Mouse (Mus musculus) limb, embryonic 14.5 days (tissue): Measurements from ENCODE around the gene Plekha7. TPM values are rescaled to one million over a fixed set of nuclear protein-coding genes. Genes with fewer than 3 reads are reported as not detected.

Experiments used
- ATAC-seq: fragments of 200-750 bp; cut with Nextera tagmentation; 2 replicates; pipeline ENCODE4 v1.8.0; 2017; ENCODE audit warnings: low read depth, moderate number of reproducible peaks, moderate TSS enrichment; ENCODE audit not compliant: low FRiP score
- DNase-seq: peaks from one replicate; pipeline ENCODE4 v3.0.0-alpha.2; 2015; ENCODE audit warnings: low spot score
- H3K27ac ChIP-seq: fragments of 300-500 bp; sonication (generic); replicated peaks from 2 replicates; pipeline ENCODE4 v1.5.1; 2014; ENCODE audit warnings: low read depth, mild to moderate bottlenecking, low read length, moderate library complexity, mixed read lengths
- H3K27me3 ChIP-seq: fragments of 300-500 bp; sonication (generic); 2 replicates; pipeline ENCODE4 v1.6.1; 2014; ENCODE audit warnings: low read length, mixed read lengths; ENCODE audit not compliant: control insufficient read depth, insufficient read depth
- H3K36me3 ChIP-seq: fragments of 300-500 bp; sonication (generic); 2 replicates; pipeline ENCODE4 v1.6.1; 2014; ENCODE audit warnings: mild to moderate bottlenecking, low read length, moderate library complexity, mixed read lengths; ENCODE audit not compliant: control insufficient read depth, insufficient read depth
- H3K4me1 ChIP-seq: fragments of 300-500 bp; sonication (generic); 2 replicates; pipeline ENCODE4 v1.6.1; 2014; ENCODE audit warnings: antibody characterized with exemption, low read length, mixed read lengths; ENCODE audit not compliant: control insufficient read depth, insufficient read depth
- H3K4me2 ChIP-seq: fragments of 300-500 bp; sonication (generic); replicated peaks from 2 replicates; pipeline ENCODE4 v1.6.1; 2014; ENCODE audit warnings: low read depth, mild to moderate bottlenecking, low read length, moderate library complexity; ENCODE audit not compliant: severe bottlenecking
- H3K4me3 ChIP-seq: fragments of 300-500 bp; sonication (generic); replicated peaks from 2 replicates; pipeline ENCODE4 v1.5.1; 2014; ENCODE audit warnings: low read length
- H3K9ac ChIP-seq: fragments of 300-500 bp; sonication (generic); 2 replicates; pipeline ENCODE4 v1.6.1; 2014; ENCODE audit warnings: mild to moderate bottlenecking, low read depth, low read length, moderate library complexity; ENCODE audit not compliant: severe bottlenecking
- H3K9me3 ChIP-seq: fragments of 300-500 bp; sonication (generic); 2 replicates; pipeline ENCODE4 v1.6.1; 2016; ENCODE audit warnings: low read length; ENCODE audit not compliant: control insufficient read depth
- POLR2A ChIP-seq: fragments of 200-500 bp; IDR thresholded peaks from 2 replicates; pipeline ENCODE4 v1.8.0; 2012; ENCODE audit warnings: inconsistent platforms, mild to moderate bottlenecking, moderate library complexity, borderline replicate concordance; ENCODE audit not compliant: insufficient read depth, insufficient read length; ENCODE audit errors: extremely low read depth
- WGBS: fragments of 180-500 bp; shearing (Covaris S2); extraction: QIAGEN DNeasy Blood & Tissue Kit; methylation state at CpG from one replicate; pipeline ENCODE4 v1.1.7; 2014; 5-methylcytosine and 5-hydroxymethylcytosine counted together
- polyA plus RNA-seq, 2 experiments: library from polyadenylated mRNA; depleted of rRNA in 1 of 2; stranded (reverse) in 1 of 2; unstranded in 1 of 2; fragments of >200 nt; fragmentation: Nextera tagmentation in 1 of 2; extraction: Ambion mirVana in 1 of 2; gene quantifications; 2 replicates each; pipeline versions ENCODE4 v1.2.1 to v1.2.3; 2012 to 2014

The Plekha7 gene
- polyA plus RNA-seq, 2 experiments = 9.9 to 14.3 TPM

DNA sequence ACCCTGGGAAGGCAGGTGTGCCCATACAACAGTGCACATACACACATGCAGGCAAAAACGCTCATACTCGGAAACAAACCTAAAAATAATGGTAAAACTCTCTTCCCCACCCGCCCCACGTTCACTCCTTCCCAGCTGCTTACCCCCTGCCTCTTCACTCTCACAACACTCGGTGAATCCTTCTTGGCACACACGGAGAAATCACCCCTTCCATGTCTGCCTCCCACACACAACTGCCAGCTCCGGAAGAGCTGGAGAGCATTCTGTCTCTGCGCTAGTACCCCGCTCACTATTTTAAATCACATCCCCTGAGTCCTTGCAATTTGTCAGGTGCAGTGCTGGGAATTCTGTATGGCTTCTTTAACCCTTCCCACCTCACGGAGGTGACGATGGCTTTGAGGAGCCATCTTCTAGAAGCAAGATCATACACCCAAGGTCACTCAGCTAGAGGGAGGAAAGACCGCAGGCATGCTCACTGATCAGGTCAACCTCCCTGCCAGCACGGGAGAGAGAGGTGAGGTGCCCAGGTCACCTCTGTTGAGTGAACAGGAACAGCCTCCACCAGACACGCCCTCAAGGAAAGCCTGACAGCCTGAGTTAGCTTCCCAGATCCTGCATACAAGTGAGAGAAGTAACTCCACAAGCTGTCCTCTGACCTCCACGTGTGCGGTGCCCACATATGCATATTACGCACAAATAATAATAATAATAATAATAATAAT, 49.6 kb downstream of the Plekha7 start:
- no peaks in the 10 kb centered on the region for H3K27me3 ChIP-seq
- 80% methylated on average over 17 of the region's 17 CpGs for WGBS
- H3K9me3 ChIP-seq = no peaks in the 10 kb centered on the region
- ATAC-seq (no peak), DNase-seq (no peak)
- H3K4me3 ChIP-seq = no peak overlapping the region
- no peaks in the 10 kb centered on the region for H3K4me1 ChIP-seq
- no peak overlapping the region for H3K27ac ChIP-seq
- no peak for TF ChIP-seq POLR2A
- no peaks in the 10 kb centered on the region for H3K36me3 ChIP-seq
- H3K4me2 ChIP-seq = no peak overlapping the region
- H3K9ac ChIP-seq = no peak overlapping the region

DNA sequence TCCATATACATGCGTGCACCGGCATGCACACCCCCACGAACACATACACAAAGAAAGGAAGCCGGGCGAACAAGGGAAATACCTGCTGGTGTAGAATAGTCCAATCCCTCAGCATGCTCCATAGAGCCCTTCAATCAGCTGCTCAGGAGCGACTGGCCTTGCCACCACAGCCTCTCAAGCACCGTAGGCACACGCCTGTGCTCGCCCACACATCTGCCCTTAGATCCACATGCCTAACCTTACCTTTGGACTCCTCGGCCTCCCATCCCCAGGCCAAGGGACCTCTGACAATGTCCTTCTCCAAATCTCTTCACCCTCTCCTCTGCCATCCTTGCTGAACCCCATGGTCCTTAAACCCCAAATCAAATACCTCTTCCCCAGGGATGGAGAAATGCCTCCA, 50.2 kb downstream of the Plekha7 start:
- no peak for TF ChIP-seq POLR2A
- H3K36me3 ChIP-seq = no peaks in the 10 kb centered on the region
- no peaks in the 10 kb centered on the region for H3K4me1 ChIP-seq
- no peak overlapping the region for H3K9ac ChIP-seq
- no peak overlapping the region for H3K4me3 ChIP-seq
- no peaks in the 10 kb centered on the region for H3K9me3 ChIP-seq
- no peak overlapping the region for H3K4me2 ChIP-seq
- H3K27me3 ChIP-seq = no peaks in the 10 kb centered on the region
- DNase-seq (no peak), ATAC-seq (no peak)
- 92% methylated on average over 10 of the region's 10 CpGs for WGBS
- no peak overlapping the region for H3K27ac ChIP-seq

DNA sequence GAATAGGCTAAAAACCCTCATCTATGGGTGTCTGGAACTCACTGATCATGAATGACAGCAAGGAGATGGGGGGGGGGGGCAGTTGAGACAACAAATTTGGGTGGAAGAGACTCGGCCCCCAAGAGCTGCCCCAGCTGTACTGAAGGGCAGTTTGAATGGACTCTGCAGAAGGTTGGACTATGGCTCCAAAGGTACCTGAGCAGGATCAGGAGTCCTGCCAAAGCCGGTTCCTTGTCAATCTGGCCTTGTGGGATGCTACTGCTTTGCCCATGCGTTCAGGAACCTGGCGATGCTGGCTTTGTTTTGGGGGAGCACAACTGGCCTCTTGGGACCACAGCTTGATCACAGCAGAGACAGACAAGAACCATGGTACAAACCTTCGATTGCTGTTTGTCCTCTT, 52.5 kb downstream of the Plekha7 start:
- no peaks in the 10 kb centered on the region for H3K4me1 ChIP-seq
- no peak for ATAC-seq
- no peak overlapping the region for H3K9ac ChIP-seq
- no peak for TF ChIP-seq POLR2A
- no peak overlapping the region for H3K4me2 ChIP-seq
- H3K27ac ChIP-seq = no peak overlapping the region
- H3K36me3 ChIP-seq = no peaks in the 10 kb centered on the region
- no peaks in the 10 kb centered on the region for H3K27me3 ChIP-seq
- WGBS = 83% methylated on average over 5 of the region's 5 CpGs
- H3K9me3 ChIP-seq = no peaks in the 10 kb centered on the region
- H3K4me3 ChIP-seq = no peak overlapping the region
- no peak for DNase-seq

DNA sequence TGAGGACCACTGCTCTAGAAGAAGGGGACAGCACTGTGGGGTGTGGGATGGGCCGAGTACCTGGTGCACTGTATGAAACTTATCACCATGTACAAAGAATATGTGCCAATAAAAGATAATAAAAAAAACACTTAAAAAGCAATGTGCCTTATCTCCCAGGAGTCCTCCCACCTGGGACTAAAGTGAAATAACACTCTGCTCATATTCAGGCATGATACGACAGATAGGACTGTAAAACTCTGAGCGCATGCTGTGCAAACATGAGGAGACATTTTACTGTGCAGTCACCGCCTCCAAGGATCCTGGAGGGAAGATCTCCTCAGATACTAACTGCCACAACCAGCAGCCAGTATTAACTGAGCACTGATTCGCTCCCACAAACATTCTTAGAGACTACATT, 53.5 kb downstream of the Plekha7 start:
- Histone ChIP-seq H3K36me3 (no peaks in the 10 kb centered on the region), H3K9me3 (no peaks in the 10 kb centered on the region), H3K27ac (no peak overlapping the region), H3K4me1 (no peaks in the 10 kb centered on the region), H3K9ac (no peak overlapping the region), H3K4me2 (no peak overlapping the region), H3K4me3 (no peak overlapping the region), H3K27me3 (no peaks in the 10 kb centered on the region)
- TF ChIP-seq POLR2A = no peak
- DNase-seq = no peak
- ATAC-seq = no peak
- WGBS = 75% methylated on average over 5 of the region's 5 CpGs

DNA sequence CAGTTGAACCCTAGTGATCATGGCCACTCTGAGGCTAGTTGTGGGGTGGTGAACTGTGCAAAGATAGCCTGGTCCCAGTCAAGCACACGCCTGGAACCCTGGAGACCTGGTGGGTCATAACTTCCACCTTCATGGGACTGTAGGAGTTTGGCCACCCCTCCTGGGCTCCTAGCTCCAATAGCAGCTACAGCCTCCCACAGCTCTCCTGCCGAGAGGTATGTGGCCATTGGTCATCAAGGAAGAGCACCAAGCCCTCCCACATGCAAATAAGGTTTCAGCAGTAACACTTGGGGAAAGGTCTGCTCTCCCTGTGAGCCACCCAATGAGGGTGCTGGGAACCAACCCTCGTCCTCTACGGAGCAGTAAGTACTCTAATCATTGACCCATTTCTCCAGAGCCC, 55.7 kb downstream of the Plekha7 start:
- H3K9me3 ChIP-seq = no peaks in the 10 kb centered on the region
- no peak for TF ChIP-seq POLR2A
- WGBS = 74% methylated on average over 4 of the region's 4 CpGs
- no peak for DNase-seq
- no peaks in the 10 kb centered on the region for H3K4me1 ChIP-seq
- no peak for ATAC-seq
- no peaks in the 10 kb centered on the region for H3K36me3 ChIP-seq
- no peak overlapping the region for H3K9ac ChIP-seq
- no peak overlapping the region for H3K27ac ChIP-seq
- no peaks in the 10 kb centered on the region for H3K27me3 ChIP-seq
- H3K4me2 ChIP-seq = no peak overlapping the region
- no peak overlapping the region for H3K4me3 ChIP-seq
